ENCODE assay signal across 7 mouse cellular contexts in genomic region chr2:128412352-128412751, GRCm38 (mm10).
DNase-seq lines count a peak whose midpoint lies in the region; TF ChIP-seq lines count a peak whose summit lies in the region.

No protein-coding gene starts in this region.

- H3K4me1 ChIP-seq in E14TG2a.4 (replicated peaks; ENCODE audit: low read depth, low read length) = peaks cover 17% of the 10 kb centered on the region

- peaks cover 18% of the 10 kb centered on the region for H3K27me3 ChIP-seq in E14TG2a.4 (ENCODE audit: insufficient read depth, low read length)

- H3K9me3 ChIP-seq in E14TG2a.4 (ENCODE audit: low read length) = no peaks in the 10 kb centered on the region

- DNase-seq in B cell, adult 2 months = peak; percentile 87 to 88
- peak; percentile 40 for DNase-seq in c-Kit-positive CD71-positive TER-119-positive erythroid progenitor cells, embryonic 14.5 days (ENCODE audit: low spot score)
- peak; percentile 46 to 62 for DNase-seq in gastrocnemius, postnatal 4 days (ENCODE audit: low spot score in 2 of 2)
- peak; percentile 33 for DNase-seq in large intestine, adult 2 months (ENCODE audit: low read depth, low spot score)
- DNase-seq in lung, postnatal 10 days = peak; percentile 82
- peak; percentile 46 for DNase-seq in skeletal muscle tissue, adult 2 months (ENCODE audit: low read depth, low spot score)

- no peaks in the 10 kb centered on the region for H3K36me3 ChIP-seq in E14TG2a.4 (ENCODE audit: insufficient read depth, low read length)

- no peak overlapping the region; the same call in 1 of the 2 replicates for H3K4me3 ChIP-seq in E14TG2a.4 (replicated peaks; ENCODE audit: low read length)

- WGBS in large intestine, adult 2 months = 15% methylated on average over 10 of the region's 10 CpGs

- peak; percentile 95 for TF ChIP-seq CTCF in E14TG2a.4 (conservative IDR thresholded peaks at IDR 0.05; ENCODE audit: low read length)

Comparison
In these comparisons a context has a peak if more than half of its experiments do, and no peak if none do; other contexts are left out.
1. DNase-seq: peak in every context shown above with its lines; median percentile 88 in B cell, adult 2 months; 82 in lung, postnatal 10 days; 54 in gastrocnemius, postnatal 4 days; 46 in skeletal muscle tissue, adult 2 months; 40 in c-Kit-positive CD71-positive TER-119-positive erythroid progenitor cells, embryonic 14.5 days; 33 in large intestine, adult 2 months.